Mouse (Mus musculus): ENCODE results near the gene Gm20458.

DNA sequence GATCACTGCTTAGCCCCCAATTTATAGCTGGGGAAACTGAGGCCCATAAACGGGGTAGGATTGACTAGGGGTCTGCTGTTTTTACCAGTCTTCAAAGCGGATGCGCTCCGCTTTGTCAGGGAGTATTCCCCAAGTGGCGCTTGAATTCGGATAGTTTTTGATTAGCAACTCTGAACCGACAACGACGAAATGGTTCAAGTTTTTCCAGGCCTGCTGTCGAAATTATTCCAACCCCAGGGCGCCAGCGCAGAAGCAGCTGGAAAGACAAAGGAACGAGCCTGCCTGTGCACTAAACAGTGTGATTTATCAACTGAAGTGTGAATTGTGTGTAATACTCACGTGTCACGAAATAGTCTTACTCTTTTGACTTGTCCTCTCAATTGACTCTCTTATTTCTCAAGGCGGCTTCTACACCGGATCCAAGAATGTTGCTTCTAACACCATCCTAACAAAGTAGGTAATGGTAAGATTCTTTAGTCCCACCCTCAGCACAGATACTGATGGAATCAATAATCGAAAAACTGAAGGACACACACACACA, 17.2 kb upstream of the Gm20458 start, which contains the start of gene Sdc4:
- TF ChIP-seq CTCF (IDR thresholded peaks at IDR 0.05; ENCODE audit: low read depth, low read length): no peak
- TF ChIP-seq POLR2A (IDR thresholded peaks at IDR 0.05; ENCODE audit: extremely low read depth, insufficient read depth, low read length): no peak
